Mouse (Mus musculus) CH12.LX (cell line): ENCODE data around the gene Creb3. TPM values are rescaled to one million over a fixed set of nuclear protein-coding genes. Genes with fewer than 3 reads are reported as not detected.
A peak's percentile ranks its signal among the peaks of the same experiment; 100 is the strongest.

Experiments
- DNase-seq: peaks from one replicate; pipeline ENCODE4 v3.0.0-alpha.2; 2013; ENCODE audit errors: extremely low read depth
- H3K27ac ChIP-seq: 2 replicates; pipeline ENCODE4 v1.5.1; 2012; ENCODE audit warnings: low read depth, mild to moderate bottlenecking, control low read depth, moderate library complexity; ENCODE audit not compliant: insufficient read depth
- H3K27me3 ChIP-seq: replicated peaks from 2 replicates; pipeline ENCODE3; 2012; ENCODE audit warnings: inconsistent platforms
- H3K36me3 ChIP-seq, 2 experiments: replicated peaks in 1 of 2; 2 replicates each; pipeline versions ENCODE3 to v1.6.1; 2012; ENCODE audit warnings: inconsistent platforms in 1 of 2, low read length in 1 of 2, mild to moderate bottlenecking in 1 of 2, mixed read lengths in 1 of 2, moderate library complexity in 1 of 2; ENCODE audit not compliant: control insufficient read depth in 1 of 2, insufficient read depth in 1 of 2
- H3K4me1 ChIP-seq, 2 experiments: 2 replicates each; pipeline ENCODE4 v1.6.1; 2012; ENCODE audit warnings: inconsistent platforms in 1 of 2, moderate library complexity in 1 of 2; ENCODE audit not compliant: insufficient read depth in 2 of 2, control insufficient read depth in 1 of 2
- H3K4me2 ChIP-seq: 2 replicates; pipeline ENCODE4 v1.6.1; 2012; ENCODE audit warnings: low read depth, mild to moderate bottlenecking, control low read depth; ENCODE audit not compliant: poor library complexity, insufficient read depth, severe bottlenecking
- H3K4me3 ChIP-seq, 3 experiments: fragments of 150-350 bp in 1 of 3; sonication (generic) in 1 of 3; replicated peaks in 1 of 3; 2 replicates each; pipeline versions ENCODE3 to v1.5.1; 2011 to 2012; ENCODE audit warnings: low read depth in 2 of 3, low read length in 2 of 3, mild to moderate bottlenecking in 2 of 3, moderate library complexity in 2 of 3, control low read depth in 1 of 3, improper control_type of control experiment in 1 of 3, inconsistent platforms in 1 of 3, mixed read lengths in 1 of 3; ENCODE audit not compliant: poor library complexity in 1 of 3
- H3K79me2 ChIP-seq: replicated peaks from 2 replicates; pipeline ENCODE4 v1.6.1; 2012; ENCODE audit warnings: mild to moderate bottlenecking, moderate library complexity; ENCODE audit not compliant: control insufficient read depth, poor library complexity, insufficient read depth, severe bottlenecking; ENCODE audit errors: extremely low read depth
- H3K9ac ChIP-seq: 2 replicates; pipeline ENCODE4 v1.6.1; 2012; ENCODE audit warnings: low read depth, mild to moderate bottlenecking, control low read depth, moderate library complexity; ENCODE audit not compliant: insufficient read depth
- H3K9me3 ChIP-seq: replicated peaks from 2 replicates; pipeline ENCODE3; 2012; ENCODE audit warnings: low read length, inconsistent platforms, mixed read lengths
- CHD2 ChIP-seq: IDR thresholded peaks from 2 replicates; pipeline ENCODE4 v1.6.1; 2011; ENCODE audit warnings: low read length, improper control_type of control experiment
- CTCF ChIP-seq, 2 experiments: IDR thresholded peaks in 1 of 2; conservative IDR thresholded peaks in 1 of 2; 2 replicates each; pipeline ENCODE4 v1.5.1; 2011 to 2012; ENCODE audit warnings: low read depth in 2 of 2, low read length in 2 of 2, improper control_type of control experiment in 1 of 2, inconsistent platforms in 1 of 2, mild to moderate bottlenecking in 1 of 2, moderate library complexity in 1 of 2
- EP300 ChIP-seq: IDR thresholded peaks from 2 replicates; pipeline ENCODE4 v1.6.1; 2011; ENCODE audit warnings: low read length, improper control_type of control experiment
- GABPA ChIP-seq: IDR thresholded peaks from 2 replicates; pipeline ENCODE4 v1.6.1; 2012; ENCODE audit warnings: low read depth, low read length, improper control_type of control experiment, inconsistent platforms; ENCODE audit not compliant: insufficient replicate concordance
- HCFC1 ChIP-seq: IDR thresholded peaks from 2 replicates; pipeline ENCODE4 v1.6.1; 2012; ENCODE audit warnings: low read depth, mild to moderate bottlenecking, inconsistent platforms, low read length, improper control_type of control experiment
- IRF4 ChIP-seq: IDR thresholded peaks from 2 replicates; pipeline ENCODE4 v1.6.1; 2014; ENCODE audit warnings: low read depth, mild to moderate bottlenecking, inconsistent platforms, low read length, improper control_type of control experiment
- KAT2A ChIP-seq: IDR thresholded peaks from 2 replicates; pipeline ENCODE4 v1.6.1; 2012; ENCODE audit warnings: low read length, improper control_type of control experiment, inconsistent platforms; ENCODE audit not compliant: insufficient replicate concordance
- MAFK ChIP-seq: IDR thresholded peaks from 2 replicates; pipeline ENCODE4 v1.6.1; 2011; ENCODE audit warnings: low read length, improper control_type of control experiment; ENCODE audit not compliant: insufficient replicate concordance
- MAZ ChIP-seq: IDR thresholded peaks from 2 replicates; pipeline ENCODE4 v1.6.1; 2012; ENCODE audit warnings: low read depth, mild to moderate bottlenecking, inconsistent platforms, low read length, improper control_type of control experiment, moderate library complexity
- NRF1 ChIP-seq: IDR thresholded peaks from 2 replicates; pipeline ENCODE4 v1.6.1; 2014; ENCODE audit warnings: low read depth, mild to moderate bottlenecking, inconsistent platforms, low read length, improper control_type of control experiment, moderate library complexity
- PAX5 ChIP-seq: IDR thresholded peaks from 2 replicates; pipeline ENCODE4 v1.6.1; 2012; ENCODE audit warnings: low read length, inconsistent platforms, mixed read lengths
- RAD21 ChIP-seq: IDR thresholded peaks from 2 replicates; pipeline ENCODE4 v1.6.1; 2011; ENCODE audit warnings: low read depth, mild to moderate bottlenecking, low read length, improper control_type of control experiment, moderate library complexity
- SIN3A ChIP-seq: IDR thresholded peaks from 2 replicates; pipeline ENCODE4 v1.6.1; 2012; ENCODE audit warnings: low read length, improper control_type of control experiment, inconsistent platforms
- SMC3 ChIP-seq: IDR thresholded peaks from 2 replicates; pipeline ENCODE4 v1.6.1; 2011; ENCODE audit warnings: low read depth, low read length, improper control_type of control experiment
- TBP ChIP-seq: conservative IDR thresholded peaks from 2 replicates; pipeline ENCODE4 v1.6.1; 2011; ENCODE audit warnings: low read depth, low read length, improper control_type of control experiment
- USF2 ChIP-seq: conservative IDR thresholded peaks from 2 replicates; pipeline ENCODE4 v1.6.1; 2011; ENCODE audit warnings: low read depth, low read length, improper control_type of control experiment
- ZC3H11A ChIP-seq: IDR thresholded peaks from 2 replicates; pipeline ENCODE4 v1.6.1; 2012; ENCODE audit warnings: low read depth, mild to moderate bottlenecking, inconsistent platforms, low read length, improper control_type of control experiment
- ZNF384 ChIP-seq: IDR thresholded peaks from 2 replicates; pipeline ENCODE4 v1.6.1; 2012; ENCODE audit warnings: low read depth, low read length, improper control_type of control experiment, inconsistent platforms
- dilution Hi-C: fragments of 300-500 bp; cut with MboI; formaldehyde crosslinking; loops from 2 replicates; pipeline ENCODE4 v1.14.3; 2020; ENCODE audit warnings: low sequenced_read_pairs; ENCODE audit not compliant: extremely low pct_unique_long_range_greater_than_20kb, extremely low pct_ligation_motif_present
- in situ Hi-C: fragments of 300-500 bp; cut with MboI; formaldehyde crosslinking; loops from 3 replicates; pipeline ENCODE4 v1.14.3; 2019; ENCODE audit warnings: low sequenced_read_pairs, low pct_ligation_motif_present, low pct_unique_long_range_greater_than_20kb, mixed read lengths
- polyA plus RNA-seq: library from polyadenylated mRNA; unstranded; fragments of >175 nt; gene quantifications from 2 replicates; pipeline ENCODE4 v1.2.1, GENCODE M21; 2012; ENCODE audit warnings: low read depth; ENCODE audit not compliant: insufficient read length
- total RNA-seq, 2 experiments: library from RNA; depleted of rRNA; stranded (reverse); fragments of 300-350 nt in 1 of 2; fragments of >200 nt in 1 of 2; gene quantifications; 2 replicates each; pipeline ENCODE4 v1.2.3; 2012 to 2014

The Creb3 gene
- total and polyA plus RNA-seq, 3 experiments = 26.1 to 33.1 (median 32.9) TPM

DNA sequence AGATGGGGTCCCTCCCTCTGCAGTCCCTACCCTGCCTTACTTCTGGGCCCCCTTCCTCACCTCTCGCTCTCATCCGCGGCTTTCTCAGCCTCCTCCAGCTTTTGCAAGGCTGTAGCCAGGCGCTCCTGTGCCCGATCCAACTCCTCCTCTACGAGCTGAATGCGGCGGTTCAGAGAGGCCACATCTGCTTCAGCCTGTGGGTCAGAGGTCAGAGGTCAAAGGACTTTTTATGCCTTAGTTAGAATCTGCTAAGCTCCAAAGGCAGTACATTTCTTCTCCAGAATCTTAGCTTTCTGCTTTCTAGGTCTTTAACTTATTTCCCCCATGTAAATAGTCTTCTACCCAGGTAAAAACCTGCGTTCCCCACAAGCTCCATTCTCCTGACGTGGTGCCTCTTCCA lies 42.6 kb upstream of the Creb3 start:
- no peaks in the 10 kb centered on the region for H3K9me3 ChIP-seq
- no peak for TF ChIP-seq PAX5
- TF ChIP-seq MAZ = no peak
- TF ChIP-seq SIN3A = no peak
- TF ChIP-seq USF2 = no peak
- TF ChIP-seq HCFC1 = no peak
- H3K79me2 ChIP-seq = no peaks in the 10 kb centered on the region
- DNase-seq = no peak
- dilution Hi-C loops = no loop called here
- H3K4me1 ChIP-seq = peaks cover 0 to 20% of the 10 kb centered on the region in 2 experiments; a peak in 2 of 4 replicates
- in situ Hi-C loops = no loop called here
- H3K27ac ChIP-seq = no peak overlapping the region
- peaks cover 62% of the 10 kb centered on the region for H3K27me3 ChIP-seq
- no peak overlapping the region for H3K4me2 ChIP-seq
- no peak overlapping the region for H3K9ac ChIP-seq
- H3K36me3 ChIP-seq = no peaks in the 10 kb centered on the region
- no peak overlapping the region for H3K4me3 ChIP-seq

DNA sequence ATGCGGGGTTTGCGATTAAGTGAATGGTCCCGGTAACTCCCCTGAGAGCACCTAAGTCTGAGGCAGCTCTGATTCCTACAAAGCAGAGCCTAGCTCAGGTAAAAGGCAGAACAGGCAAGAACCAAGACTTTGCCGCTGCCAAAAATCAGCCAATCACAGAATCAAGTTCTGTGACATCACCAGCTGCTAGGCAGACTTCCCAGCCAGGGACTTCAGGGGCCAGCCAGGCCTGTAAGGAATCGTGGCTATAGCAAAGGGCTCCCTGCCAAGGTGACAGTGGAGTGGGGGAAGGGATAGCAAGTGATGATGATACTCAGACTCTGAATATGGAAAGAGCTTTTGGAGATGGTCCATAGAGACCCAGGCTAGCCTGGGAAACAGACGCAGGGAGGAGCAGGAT lies 42.2 kb upstream of the Creb3 start:
- Histone ChIP-seq H3K36me3 (no peaks in the 10 kb centered on the region), H3K27me3 (peaks cover 61% of the 10 kb centered on the region), H3K4me3 (no peak overlapping the region), H3K9ac (no peak overlapping the region), H3K4me1 (peaks cover 0 to 20% of the 10 kb centered on the region in 2 experiments; a peak in 2 of 4 replicates), H3K27ac (no peak overlapping the region), H3K4me2 (no peak overlapping the region), H3K79me2 (no peaks in the 10 kb centered on the region), H3K9me3 (no peaks in the 10 kb centered on the region)
- peak; percentile 99 for TF ChIP-seq CHD2
- TF ChIP-seq TBP = no peak
- no peak for TF ChIP-seq RAD21
- TF ChIP-seq NRF1 = peak; percentile 28; the same call in 1 of the 2 replicates
- in situ Hi-C loops (no loop called here), dilution Hi-C loops (no loop called here)
- peak; percentile 79 for DNase-seq

DNA sequence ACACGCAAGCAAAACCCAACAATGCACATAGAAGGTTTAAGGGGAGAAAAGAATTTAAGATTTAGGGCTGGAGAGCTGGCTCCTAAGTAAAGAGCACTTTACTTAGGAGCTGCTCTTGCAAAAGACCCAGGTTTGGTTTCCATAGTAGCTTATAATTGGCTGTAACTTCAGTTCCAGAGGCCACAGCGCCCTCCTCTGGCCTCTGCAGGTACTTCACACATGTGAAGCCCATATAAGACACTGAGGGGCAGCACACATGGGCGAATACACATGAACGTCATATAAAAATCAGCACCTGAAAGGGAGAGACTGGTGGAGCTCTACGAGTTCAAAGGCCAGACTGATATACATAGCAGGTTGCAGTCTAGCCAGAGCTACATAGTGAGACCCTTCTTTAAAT lies 34.3 kb upstream of the Creb3 start:
- H3K27ac ChIP-seq = no peak overlapping the region
- H3K9me3 ChIP-seq = peaks cover 3% of the 10 kb centered on the region
- dilution Hi-C loops = no loop called here
- DNase-seq = peak; percentile 27
- peaks cover 22% of the 10 kb centered on the region for H3K27me3 ChIP-seq
- H3K4me3 ChIP-seq = no peak overlapping the region
- H3K36me3 ChIP-seq = peaks cover 21 to 31% of the 10 kb centered on the region in 2 experiments
- peak; percentile 36 for TF ChIP-seq RAD21
- TF ChIP-seq EP300 = no peak
- TF ChIP-seq GABPA = no peak
- TF ChIP-seq ZC3H11A = no peak
- TF ChIP-seq ZNF384 = no peak
- no peak for TF ChIP-seq KAT2A
- no peak for TF ChIP-seq MAFK
- TF ChIP-seq IRF4 = no peak
- peak; percentile 27 to 56; a peak in 2 of 4 replicates for TF ChIP-seq CTCF (conservative IDR thresholded peaks at IDR 0.05 in 1 of 2, IDR thresholded peaks at IDR 0.05 in 1 of 2; ENCODE audit: low read depth in 2 of 2, low read length in 2 of 2)
- TF ChIP-seq SMC3 = peak; percentile 24
- no peak for TF ChIP-seq HCFC1
- in situ Hi-C loops = no loop called here
- H3K4me2 ChIP-seq = no peak overlapping the region
- no peaks in the 10 kb centered on the region for H3K79me2 ChIP-seq
- peaks cover 0 to 16% of the 10 kb centered on the region in 2 experiments; a peak in 2 of 4 replicates for H3K4me1 ChIP-seq
- H3K9ac ChIP-seq = no peak overlapping the region
